Mouse (Mus musculus) spleen, postnatal 4 days (tissue): ENCODE measurements at regions not wholly inside any gene's neighbourhood (a gene's known extent, or its start where the extent isn't known, plus 50 kb on each side); places are given as distances from the start of the nearest gene placed in this dataset.

Experiments
- DNase-seq, 2 experiments: peaks; one replicate each; pipeline ENCODE4 v3.0.0; 2022; ENCODE audit warnings: low spot score in 2 of 2

DNA sequence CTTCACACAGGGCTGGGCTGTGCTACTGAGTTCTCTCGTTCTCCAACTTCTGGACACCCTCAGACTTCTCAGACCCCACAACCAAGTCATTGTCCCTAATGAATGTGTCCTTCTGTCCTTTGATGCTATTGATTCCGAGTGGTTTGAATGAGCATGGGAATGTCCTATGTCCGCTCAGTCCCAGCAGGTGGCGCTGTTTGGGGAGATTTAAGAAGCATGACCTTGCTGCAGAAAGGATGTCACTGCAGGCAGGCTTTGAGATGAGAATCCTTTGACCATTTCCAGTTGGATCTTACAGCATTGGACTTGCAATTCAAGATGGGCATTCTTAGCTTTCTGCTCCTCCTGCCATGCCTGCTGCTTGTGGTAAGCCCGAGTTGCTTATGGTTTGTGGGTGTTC is 146.1 kb downstream of the Gpat3 start:
- peak in 1 of 2 experiments; percentile 64 for DNase-seq

GRCm38 (mm10) chr5:100982573-100982936 is 137.0 kb downstream of the Gpat3 start:
- no peak for DNase-seq

DNA sequence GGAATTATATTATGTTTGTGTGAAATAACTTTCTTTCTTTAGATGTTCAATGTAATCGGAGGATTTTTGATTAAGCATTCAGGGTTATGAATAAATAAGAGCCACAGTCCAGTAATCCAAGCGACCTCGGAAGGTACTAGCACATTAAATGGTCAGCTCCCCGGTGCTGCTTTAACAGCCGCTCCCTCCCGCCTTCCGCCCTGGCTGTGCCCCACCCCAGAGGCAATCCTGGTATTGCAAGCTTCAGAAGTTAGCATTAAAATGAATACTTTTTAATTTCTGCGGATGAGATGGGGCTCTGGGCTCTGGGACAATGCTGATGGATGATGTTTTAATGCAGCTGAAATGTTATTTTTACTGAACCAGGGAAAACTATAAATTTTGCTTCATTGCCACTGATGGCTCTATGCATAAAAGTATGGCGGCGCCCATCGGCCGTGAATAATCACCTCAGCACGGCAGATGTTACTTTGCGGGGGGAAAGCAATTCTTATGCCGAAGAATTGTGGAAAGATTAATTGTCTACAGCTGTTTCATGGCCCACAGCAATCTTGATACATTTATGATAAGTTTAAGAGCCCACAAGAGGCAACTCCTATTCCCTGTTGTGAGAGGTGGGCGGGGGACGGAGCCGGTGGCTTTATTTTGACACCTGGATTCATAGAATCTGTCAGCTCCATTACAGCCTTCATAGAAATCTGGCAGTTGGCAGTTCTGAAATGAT is 136.5 kb downstream of the Gpat3 start:
- DNase-seq = no peak

DNA sequence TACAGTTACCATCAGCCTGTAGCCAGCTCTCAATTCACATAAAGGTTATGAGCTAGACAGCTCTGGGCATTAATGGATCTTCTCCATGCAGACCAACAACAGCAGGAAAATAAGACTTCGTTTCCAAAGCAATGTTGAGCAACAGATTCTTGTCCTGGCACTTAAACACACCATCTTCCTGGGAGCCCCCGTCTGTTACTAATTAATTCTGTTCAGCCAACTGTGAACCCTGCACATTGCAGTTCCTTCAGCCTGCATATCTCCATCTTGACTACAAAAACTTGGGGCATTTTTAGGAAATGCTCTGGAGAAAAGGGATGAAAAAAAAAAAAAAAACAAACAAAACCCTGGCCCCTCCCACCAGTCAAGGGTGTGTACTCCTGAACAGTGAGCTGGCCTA is 131.2 kb downstream of the Gpat3 start:
- DNase-seq = no peak

DNA sequence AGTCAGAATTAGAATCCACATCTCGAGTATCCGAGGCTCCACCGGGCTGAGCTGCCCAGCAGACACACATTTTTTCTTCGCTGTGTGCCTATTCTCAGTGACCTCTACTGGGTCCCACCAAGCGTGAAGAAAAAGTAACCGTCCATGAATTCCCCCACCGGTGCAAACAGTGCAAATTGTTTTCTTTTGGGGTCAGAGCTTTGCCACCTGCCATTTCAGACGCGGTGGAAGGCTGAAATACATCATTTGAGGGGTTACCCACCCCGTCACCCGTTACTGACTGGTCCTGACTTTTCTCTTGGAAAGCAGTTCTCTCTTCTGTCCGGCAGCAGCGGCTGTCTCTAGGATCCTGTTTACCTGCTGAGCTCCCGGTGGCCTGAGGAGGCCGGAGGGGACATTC is 105.7 kb downstream of the Gpat3 start:
- DNase-seq = no peak
